Mouse (Mus musculus) midbrain, postnatal 0 days (tissue): ENCODE data around the gene Maml2. TPM values are rescaled to one million over a fixed set of nuclear protein-coding genes. Genes with fewer than 3 reads are reported as not detected.

Source experiments
- ATAC-seq: fragments of 200-750 bp; cut with Nextera tagmentation; 2 replicates; pipeline ENCODE4 v1.8.0; 2017; ENCODE audit warnings: moderate number of reproducible peaks, mild to moderate bottlenecking, moderate TSS enrichment, moderate library complexity; ENCODE audit not compliant: low FRiP score
- DNase-seq: peaks from one replicate; pipeline ENCODE4 v3.0.0-alpha.2; 2015; ENCODE audit warnings: low spot score
- H3K27ac ChIP-seq: fragments of 300-500 bp; sonication (generic); 2 replicates; pipeline ENCODE4 v1.5.1; 2014; ENCODE audit warnings: low read depth, mild to moderate bottlenecking, low read length, mixed read lengths
- H3K27me3 ChIP-seq: fragments of 300-500 bp; sonication (generic); 2 replicates; pipeline ENCODE4 v1.6.1; 2014; ENCODE audit warnings: low read length, control low read depth, mixed read lengths; ENCODE audit not compliant: insufficient read depth
- H3K36me3 ChIP-seq: fragments of 300-500 bp; sonication (generic); 2 replicates; pipeline ENCODE4 v1.6.1; 2014; ENCODE audit warnings: low read length, control low read depth, mixed read lengths; ENCODE audit not compliant: insufficient read depth
- H3K4me1 ChIP-seq: fragments of 300-500 bp; sonication (generic); 2 replicates; pipeline ENCODE4 v1.6.1; 2014; ENCODE audit warnings: mild to moderate bottlenecking, control low read depth, antibody characterized with exemption, low read length, mixed read lengths; ENCODE audit not compliant: insufficient read depth
- H3K4me2 ChIP-seq: fragments of 300-500 bp; sonication (generic); 2 replicates; pipeline ENCODE4 v1.6.1; 2014; ENCODE audit warnings: low read depth, mild to moderate bottlenecking, low read length, mixed read lengths; ENCODE audit not compliant: poor library complexity, severe bottlenecking
- H3K4me3 ChIP-seq: fragments of 300-500 bp; sonication (generic); 2 replicates; pipeline ENCODE4 v1.5.1; 2014; ENCODE audit warnings: low read depth, mild to moderate bottlenecking, low read length, moderate library complexity
- H3K9ac ChIP-seq: fragments of 300-500 bp; sonication (generic); replicated peaks from 2 replicates; pipeline ENCODE4 v1.6.1; 2014; ENCODE audit warnings: mild to moderate bottlenecking, low read length, moderate library complexity, mixed read lengths; ENCODE audit not compliant: poor library complexity, severe bottlenecking
- H3K9me3 ChIP-seq: fragments of 300-500 bp; sonication (generic); 2 replicates; pipeline ENCODE4 v1.6.1; 2016; ENCODE audit warnings: low read length, control low read depth
- CTCF ChIP-seq: IDR thresholded peaks from 2 replicates; pipeline ENCODE4 v1.5.1; 2016; ENCODE audit warnings: antibody characterized with exemption, mild to moderate bottlenecking
- WGBS: fragments of 180-500 bp; shearing (Covaris S2); extraction: QIAGEN DNeasy Blood & Tissue Kit; methylation state at CpG from one replicate; pipeline ENCODE4 v1.1.7; 2014; 5-methylcytosine and 5-hydroxymethylcytosine counted together
- polyA plus RNA-seq: library from polyadenylated mRNA; unstranded; fragments of >200 nt; fragmentation: Nextera tagmentation; extraction: Ambion mirVana; gene quantifications from 2 replicates; pipeline ENCODE4 v1.2.1, GENCODE M21; 2015
- total RNA-seq: library from RNA; depleted of rRNA; stranded (reverse); fragments of >200 nt; gene quantifications from 2 replicates; pipeline ENCODE4 v1.2.3, GENCODE M21; 2014

Gene Maml2
- total and polyA plus RNA-seq, 2 experiments from 2014 or later: 9.1 to 9.2 TPM

DNA sequence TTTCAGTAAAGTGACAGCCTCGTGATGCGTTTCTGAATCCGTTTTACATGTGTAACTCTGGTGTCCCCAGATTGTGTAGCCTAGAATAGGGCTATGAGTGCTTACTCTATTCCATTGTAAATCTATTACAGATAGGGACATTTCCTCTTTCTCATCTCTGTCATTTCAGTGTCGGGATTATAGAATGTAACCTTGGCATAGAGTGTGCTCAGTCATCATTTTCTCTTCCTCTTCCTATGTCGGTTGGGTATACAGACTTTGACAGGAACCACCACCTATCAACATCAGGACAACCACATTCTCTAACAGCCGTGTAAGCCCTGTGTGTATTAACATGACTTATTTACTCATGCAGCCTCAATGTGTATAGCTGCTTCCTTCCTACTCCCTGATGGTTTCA is 248.0 kb downstream of the Maml2 start:
- DNase-seq: no peak
- Histone ChIP-seq H3K4me1 (no peaks in the 10 kb centered on the region), H3K4me3 (no peak overlapping the region), H3K9me3 (no peaks in the 10 kb centered on the region), H3K4me2 (no peak overlapping the region), H3K27me3 (no peaks in the 10 kb centered on the region), H3K9ac (no peak overlapping the region), H3K36me3 (no peaks in the 10 kb centered on the region), H3K27ac (no peak overlapping the region)
- WGBS: 82% methylated on average over 6 of the region's 6 CpGs
- no peak for TF ChIP-seq CTCF
- no peak for ATAC-seq

DNA sequence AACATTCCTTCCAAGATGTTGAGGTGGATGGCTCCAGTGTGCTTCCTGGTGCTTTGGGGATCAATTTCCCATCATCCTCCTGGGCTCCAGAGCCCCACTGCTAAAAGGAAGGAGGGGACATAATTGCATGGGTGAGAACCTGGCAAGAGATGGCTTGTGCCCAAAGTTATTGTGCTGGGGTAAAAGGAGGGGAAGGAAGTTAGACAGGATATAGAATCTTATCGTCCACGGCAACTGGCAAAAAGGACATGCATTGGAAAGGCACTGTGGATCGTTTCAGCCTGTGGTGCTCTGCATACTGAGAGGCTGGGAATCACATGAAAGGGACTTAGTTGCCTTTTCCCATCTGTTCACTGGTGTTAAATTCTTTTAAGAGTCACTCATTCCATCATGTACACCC is 252.2 kb downstream of the Maml2 start:
- Histone ChIP-seq H3K4me3 (no peak overlapping the region), H3K9me3 (no peaks in the 10 kb centered on the region), H3K4me2 (no peak overlapping the region), H3K9ac (no peak overlapping the region), H3K27ac (no peak overlapping the region), H3K4me1 (no peaks in the 10 kb centered on the region), H3K36me3 (no peaks in the 10 kb centered on the region), H3K27me3 (no peaks in the 10 kb centered on the region)
- DNase-seq: no peak
- 47% methylated on average over 3 of the region's 3 CpGs for WGBS
- TF ChIP-seq CTCF: no peak
- no peak for ATAC-seq

DNA sequence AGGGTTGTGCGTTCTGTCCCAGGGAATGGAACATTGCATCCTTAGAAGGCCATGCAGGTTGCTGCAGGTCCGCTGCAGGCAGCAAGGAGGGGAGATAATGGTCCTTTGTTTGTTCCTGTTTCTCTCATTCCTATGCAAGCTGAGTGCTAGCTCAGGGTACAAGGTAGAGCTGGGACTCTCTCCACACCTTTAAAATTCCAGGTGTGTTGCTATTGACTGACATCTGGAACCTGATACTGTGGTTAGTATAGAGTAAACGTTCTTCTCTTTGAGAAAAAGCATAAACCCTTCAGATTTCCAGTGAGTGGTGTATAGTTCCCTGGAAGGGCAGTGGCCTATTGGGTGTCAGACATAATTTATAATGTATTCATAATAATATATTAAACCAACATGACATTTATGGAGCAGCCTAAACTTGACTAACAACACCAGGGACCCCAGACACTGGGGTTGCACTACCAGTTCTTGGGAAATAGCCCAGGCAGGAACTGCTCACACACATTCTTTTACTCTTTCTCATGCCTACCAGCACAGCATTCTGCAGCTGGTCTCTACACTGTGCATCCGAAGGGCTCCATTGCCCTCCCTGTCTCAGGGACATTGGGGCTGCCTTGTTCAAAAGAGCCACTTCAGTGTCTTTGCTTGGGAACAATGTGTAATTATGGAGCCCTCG is 254.8 kb downstream of the Maml2 start:
- 70% methylated on average over 5 of the region's 5 CpGs for WGBS
- H3K36me3 ChIP-seq: no peaks in the 10 kb centered on the region

DNA sequence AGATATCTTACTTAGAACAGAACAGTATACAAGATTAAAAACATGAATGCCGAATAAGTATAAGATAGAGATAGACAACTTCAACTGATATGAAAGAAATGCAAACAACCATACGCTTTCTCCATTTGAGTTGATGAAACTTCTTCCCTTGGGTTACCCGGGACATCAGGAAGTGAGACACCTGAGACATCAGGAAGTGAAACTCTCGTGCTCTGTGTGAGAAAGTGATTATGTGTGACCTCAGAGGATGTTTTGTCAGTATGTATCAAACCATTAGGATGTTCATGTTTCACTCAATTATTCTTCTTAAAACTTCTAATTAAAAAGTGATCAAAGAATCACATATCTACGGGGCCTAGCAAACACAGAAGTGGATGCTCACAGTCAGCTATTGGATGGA is 257.0 kb downstream of the Maml2 start:
- no peak overlapping the region for H3K27ac ChIP-seq
- WGBS: 96% methylated on average over 5 of the region's 5 CpGs
- no peaks in the 10 kb centered on the region for H3K9me3 ChIP-seq
- no peaks in the 10 kb centered on the region for H3K4me1 ChIP-seq
- H3K9ac ChIP-seq: no peak overlapping the region
- H3K27me3 ChIP-seq: no peaks in the 10 kb centered on the region
- no peak overlapping the region for H3K4me3 ChIP-seq
- no peak for TF ChIP-seq CTCF
- ATAC-seq: no peak
- H3K4me2 ChIP-seq: no peak overlapping the region
- H3K36me3 ChIP-seq: no peaks in the 10 kb centered on the region
- no peak for DNase-seq

More for the DNA sequence above, 254.8 kb downstream of the Maml2 start:
- no peaks in the 10 kb centered on the region for H3K27me3 ChIP-seq
- ATAC-seq: no peak
- DNase-seq: no peak
- no peak overlapping the region for H3K4me3 ChIP-seq
- H3K4me2 ChIP-seq: no peak overlapping the region
- no peak overlapping the region for H3K9ac ChIP-seq
- H3K27ac ChIP-seq: no peak overlapping the region
- H3K9me3 ChIP-seq: no peaks in the 10 kb centered on the region
- no peak for TF ChIP-seq CTCF
- no peaks in the 10 kb centered on the region for H3K4me1 ChIP-seq

DNA sequence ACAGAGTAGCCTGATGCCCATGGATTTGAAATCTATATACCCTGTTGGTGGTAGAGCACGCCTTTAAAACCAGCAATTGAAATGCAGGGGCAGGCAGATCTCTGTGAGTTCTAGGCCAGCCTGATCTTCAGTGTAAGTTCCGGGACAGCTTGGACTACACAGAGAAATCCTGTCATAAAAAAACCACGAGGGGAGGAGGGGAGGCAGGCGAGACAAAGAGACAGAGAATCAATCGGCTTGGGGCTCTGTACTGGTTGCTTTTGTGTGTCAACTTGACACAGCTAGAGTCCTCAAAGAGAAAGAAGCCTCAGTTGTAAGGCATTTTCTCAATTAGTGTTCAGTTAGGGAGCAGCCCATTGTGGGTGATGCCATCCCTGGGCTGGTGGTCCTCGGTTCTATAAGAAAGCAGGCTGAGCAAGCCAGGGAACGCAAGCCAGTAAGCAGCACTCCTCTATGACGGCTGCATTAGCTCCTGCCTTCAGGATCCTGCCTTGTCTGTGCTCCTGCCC is 258.3 kb downstream of the Maml2 start:
- Histone ChIP-seq H3K4me2 (no peak overlapping the region), H3K36me3 (no peaks in the 10 kb centered on the region), H3K27me3 (no peaks in the 10 kb centered on the region), H3K27ac (no peak overlapping the region), H3K4me1 (no peaks in the 10 kb centered on the region), H3K4me3 (no peak overlapping the region), H3K9me3 (no peaks in the 10 kb centered on the region), H3K9ac (no peak overlapping the region)
- 36% methylated on average over 8 of the region's 8 CpGs for WGBS
- DNase-seq: no peak
- no peak for ATAC-seq
- no peak for TF ChIP-seq CTCF

DNA sequence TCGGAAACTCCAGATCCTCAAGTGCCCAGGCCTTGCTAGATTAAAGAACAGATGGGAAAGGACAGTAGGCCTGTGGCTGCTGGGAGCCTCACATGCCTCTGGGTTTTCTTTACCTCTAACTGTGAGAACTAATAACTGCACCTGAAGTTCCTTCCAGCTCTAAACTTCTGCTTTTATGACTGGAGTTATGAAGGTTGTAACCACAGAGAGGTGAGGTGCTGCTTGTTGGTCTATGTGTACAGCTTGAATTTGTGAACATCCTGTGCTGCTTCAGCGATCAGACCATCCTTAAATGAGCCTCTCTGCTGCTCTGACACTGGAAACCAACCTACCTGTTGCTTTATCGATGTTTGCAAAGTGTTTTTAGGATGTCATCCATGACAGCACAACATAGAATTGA is 258.9 kb downstream of the Maml2 start:
- Histone ChIP-seq H3K4me3 (no peak overlapping the region), H3K27me3 (no peaks in the 10 kb centered on the region), H3K36me3 (no peaks in the 10 kb centered on the region), H3K9ac (no peak overlapping the region), H3K4me2 (no peak overlapping the region), H3K4me1 (no peaks in the 10 kb centered on the region), H3K27ac (no peak overlapping the region), H3K9me3 (no peaks in the 10 kb centered on the region)
- DNase-seq (no peak), ATAC-seq (no peak)
- no peak for TF ChIP-seq CTCF
- WGBS: 92% methylated on average over 3 of the region's 3 CpGs
